Mouse (Mus musculus) kidney, adult 11 months (tissue): Measurements from ENCODE around the gene Fam131b.
A peak's percentile ranks its signal among the peaks of the same experiment; 100 is the strongest.

Experiments
- DNase-seq: peaks from one replicate; pipeline ENCODE4 v3.0.0; 2022

Gene Fam131b

DNA sequence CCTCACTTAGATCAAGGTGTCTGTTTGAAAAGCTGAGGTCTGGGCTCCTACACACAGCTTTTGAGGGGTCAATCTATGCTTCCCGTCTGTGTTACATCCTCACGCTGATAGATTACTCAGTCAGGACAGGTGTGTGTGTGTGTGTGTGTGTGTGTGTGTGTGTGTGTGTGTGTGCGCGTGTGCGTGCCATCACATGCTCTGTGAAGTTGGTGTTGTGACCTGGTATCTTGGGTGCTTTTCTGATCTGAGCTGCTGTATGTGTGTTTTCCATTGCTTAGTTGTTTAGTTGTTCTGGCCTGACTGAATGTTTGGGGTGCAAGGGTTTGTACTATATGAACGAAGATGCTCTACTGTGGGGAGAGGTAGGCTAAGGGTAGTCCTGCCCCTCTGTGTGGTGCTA is 30.9 kb upstream of the Fam131b start:
- DNase-seq = no peak

- DNase-seq = no peak
Measured at GRCm38 (mm10) chr6:42354076-42355019, 29.9 kb upstream of the Fam131b start.

- DNase-seq = no peak
Measured at GRCm38 (mm10) chr6:42353180-42353579, 28.7 kb upstream of the Fam131b start.

GRCm38 (mm10) chr6:42352486-42352846 is 28.0 kb upstream of the Fam131b start:
- DNase-seq = no peak

DNA sequence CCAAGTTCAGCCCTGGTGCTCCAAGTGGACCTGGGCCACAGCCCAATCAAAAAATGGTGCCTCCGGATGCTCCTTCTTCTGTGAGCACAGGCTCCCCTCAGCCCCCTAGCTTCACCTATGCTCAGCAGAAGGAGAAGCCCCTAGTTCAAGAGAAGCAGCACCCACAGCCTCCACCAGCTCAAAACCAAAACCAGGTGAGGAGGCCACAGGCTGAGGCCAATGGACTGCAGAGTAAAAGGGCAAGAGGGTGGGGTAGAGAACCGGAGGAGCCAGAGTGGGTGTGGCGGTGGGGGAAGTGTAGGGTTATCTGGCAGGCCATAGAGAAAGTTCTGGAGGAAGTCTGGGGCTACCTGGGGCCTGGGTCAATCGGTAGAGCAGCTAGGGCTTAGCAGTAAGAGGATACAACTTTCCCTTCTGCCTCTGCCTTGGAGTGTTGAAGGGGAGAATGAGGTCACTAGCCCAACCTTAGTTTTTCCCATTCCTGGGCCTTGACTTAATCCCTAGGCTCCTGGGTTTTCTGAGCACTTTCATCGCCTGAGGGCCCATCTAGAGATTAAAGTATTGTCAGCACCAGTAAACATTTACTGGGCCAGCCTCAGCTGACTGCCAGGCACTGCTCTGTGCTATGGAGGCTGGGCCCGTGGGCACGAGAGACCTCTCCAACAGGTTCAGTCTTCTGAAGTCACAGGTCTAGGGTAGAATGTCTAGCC is 27.5 kb upstream of the Fam131b start:
- DNase-seq = no peak

DNA sequence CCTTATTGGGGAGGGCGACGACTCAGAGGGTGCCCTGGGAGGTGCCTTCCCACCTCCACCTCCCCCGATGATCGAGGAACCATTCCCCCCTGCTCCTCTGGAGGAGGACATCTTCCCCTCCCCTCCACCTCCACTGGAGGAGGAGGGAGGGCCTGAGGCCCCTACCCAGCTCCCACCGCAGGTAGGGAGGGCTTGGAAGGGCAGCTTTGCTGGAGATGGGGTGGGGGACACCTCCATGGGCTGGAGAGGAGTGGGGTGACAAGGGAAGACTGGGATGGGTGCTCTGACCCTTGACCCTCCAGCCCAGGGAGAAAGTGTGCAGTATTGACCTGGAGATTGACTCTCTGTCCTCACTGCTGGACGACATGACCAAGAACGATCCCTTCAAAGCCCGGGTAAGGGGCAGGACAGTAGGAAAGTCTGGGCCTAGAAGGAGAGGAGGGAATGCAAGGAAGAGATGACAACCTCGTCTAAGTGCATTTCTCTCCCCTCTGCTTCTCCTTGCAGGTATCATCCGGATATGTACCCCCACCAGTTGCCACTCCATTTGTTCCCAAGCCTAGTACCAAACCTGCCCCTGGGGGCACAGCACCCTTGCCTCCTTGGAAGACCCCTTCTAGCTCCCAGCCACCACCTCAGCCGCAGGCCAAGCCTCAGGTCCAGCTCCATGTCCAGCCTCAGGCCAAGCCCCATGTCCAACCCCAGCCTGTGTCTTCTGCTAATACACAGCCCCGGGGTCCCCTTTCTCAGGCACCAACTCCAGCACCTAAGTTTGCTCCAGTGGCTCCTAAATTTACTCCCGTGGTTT is 26.7 kb upstream of the Fam131b start:
- DNase-seq = no peak

- DNase-seq = peak; percentile 90
Measured at GRCm38 (mm10) chr6:42350021-42350967, 25.9 kb upstream of the Fam131b start.

DNA sequence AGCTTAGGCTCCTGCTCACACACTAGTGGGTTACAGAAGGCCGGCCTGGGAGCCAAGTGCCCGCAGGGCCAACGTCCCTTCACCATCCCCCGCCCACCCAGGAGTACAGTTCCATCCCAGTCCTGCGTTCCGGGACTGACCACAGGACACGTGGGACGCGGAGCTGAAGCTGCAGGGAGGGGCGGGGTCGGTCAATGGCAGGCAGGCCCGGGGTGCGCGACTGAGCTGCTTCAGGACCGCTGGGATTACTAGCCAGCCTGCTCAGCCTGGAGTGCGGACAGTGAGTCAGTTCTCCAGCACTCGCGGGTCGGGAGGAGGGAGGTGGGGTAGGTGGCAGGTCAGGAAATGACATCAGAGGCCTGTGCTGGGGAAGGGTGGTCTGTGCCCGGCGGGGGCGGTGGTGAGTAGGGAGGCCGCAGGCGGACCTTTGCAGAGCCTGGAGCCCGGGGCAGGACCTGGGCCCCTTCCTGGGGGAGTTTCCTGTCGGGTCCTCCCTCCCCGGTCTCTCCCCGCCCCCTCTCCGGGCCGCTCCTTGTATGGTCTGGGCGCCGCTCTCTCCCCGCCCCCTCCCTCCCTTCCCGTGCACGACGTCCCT is 25.1 kb upstream of the Fam131b start, which contains the start of gene Zyx:
Gene Zyx (plus strand): TSS at position 205 of the 595 bp plus-strand sequence.
- DNase-seq = peak; percentile 94

- DNase-seq = no peak
Measured at GRCm38 (mm10) chr6:42349006-42349425, 24.6 kb upstream of the Fam131b start.

- DNase-seq = no peak
Measured at GRCm38 (mm10) chr6:42348281-42349005, 24.0 kb upstream of the Fam131b start.

DNA sequence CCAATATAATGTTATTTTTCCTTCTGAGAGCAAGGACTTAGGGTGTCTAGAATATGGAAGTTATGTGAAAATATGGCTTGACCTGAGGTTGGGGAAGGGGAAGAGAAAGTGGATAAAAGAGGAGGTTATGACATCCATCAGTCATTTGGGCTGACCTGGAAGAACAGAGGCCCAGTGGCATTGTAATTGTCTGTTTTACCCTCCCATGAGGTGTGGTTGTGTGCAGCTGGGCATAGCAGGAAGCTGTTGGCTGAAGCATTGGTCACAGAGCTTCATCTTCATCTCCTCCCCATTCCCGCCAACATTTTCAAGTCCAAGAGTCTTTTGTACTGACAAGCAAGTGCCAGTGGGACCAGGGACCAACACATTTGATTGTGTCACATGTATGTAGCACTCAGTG is 19.8 kb upstream of the Fam131b start:
- DNase-seq = no peak

- no peak for DNase-seq
Measured at GRCm38 (mm10) chr6:42343361-42344120, 19.1 kb upstream of the Fam131b start.

DNA sequence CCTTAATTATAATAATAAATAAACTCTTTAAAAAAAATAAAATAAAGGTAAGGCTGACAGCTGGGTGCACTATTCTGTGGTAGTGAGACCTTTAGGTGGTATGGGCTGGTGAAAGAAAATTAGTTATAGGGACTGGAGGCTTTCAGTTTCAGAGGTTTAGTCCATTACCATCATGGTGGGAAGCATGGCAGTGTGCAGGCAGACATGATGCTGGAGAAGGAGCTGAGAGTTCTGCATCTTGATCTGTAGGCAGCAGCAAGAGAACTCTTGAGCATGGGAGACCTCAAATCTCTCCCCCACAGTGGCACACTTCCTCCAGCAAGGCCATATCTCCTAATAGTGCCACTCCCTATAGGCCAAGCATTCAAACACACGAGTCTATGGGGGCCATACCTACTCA is 17.7 kb upstream of the Fam131b start:
- DNase-seq = no peak

DNA sequence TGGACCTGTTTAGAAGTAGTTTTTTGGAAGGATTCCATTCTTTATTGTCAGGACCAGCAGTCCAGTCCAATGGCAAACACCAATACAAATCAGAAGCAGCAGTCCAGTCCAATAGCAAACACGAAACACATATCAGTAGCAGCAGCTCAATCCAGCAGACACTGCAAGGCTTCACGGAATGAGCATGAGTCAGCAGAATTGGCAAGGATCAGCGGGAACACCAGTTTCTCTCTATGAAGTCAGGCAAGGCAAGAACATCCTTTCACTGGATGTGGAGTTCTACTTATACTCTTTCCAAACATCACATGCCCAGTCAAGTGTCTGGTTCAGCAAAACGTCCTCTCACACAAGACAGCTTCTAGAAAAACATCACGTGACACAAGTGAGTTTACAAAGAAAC is 15.5 kb upstream of the Fam131b start:
- no peak for DNase-seq

- no peak for DNase-seq
Measured at GRCm38 (mm10) chr6:42339189-42339588, 14.7 kb upstream of the Fam131b start.

GRCm38 (mm10) chr6:42330946-42331345 is 6.5 kb upstream of the Fam131b start:
- no peak for DNase-seq

DNA sequence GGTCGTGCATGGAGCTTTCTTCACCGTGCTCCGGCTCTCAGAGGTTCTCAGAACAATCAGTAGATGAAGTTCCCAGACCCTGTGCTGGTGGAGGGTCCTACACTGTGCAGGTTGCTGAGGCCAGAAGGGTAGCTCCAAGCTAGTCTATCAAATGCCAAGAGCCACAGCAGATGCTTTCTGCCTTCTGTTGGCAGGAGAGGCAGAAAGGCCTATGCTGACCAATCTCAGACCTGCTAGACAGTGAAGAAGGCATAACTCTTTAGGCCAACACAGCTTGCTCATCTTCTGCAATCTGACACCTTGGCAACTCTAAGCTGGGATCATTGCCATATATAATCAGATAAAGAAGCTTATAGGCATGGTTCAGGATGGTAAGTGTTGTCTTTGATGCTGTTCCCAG is 5.8 kb upstream of the Fam131b start:
- no peak for DNase-seq

GRCm38 (mm10) chr6:42328757-42329156 is 4.3 kb upstream of the Fam131b start:
- no peak for DNase-seq

DNA sequence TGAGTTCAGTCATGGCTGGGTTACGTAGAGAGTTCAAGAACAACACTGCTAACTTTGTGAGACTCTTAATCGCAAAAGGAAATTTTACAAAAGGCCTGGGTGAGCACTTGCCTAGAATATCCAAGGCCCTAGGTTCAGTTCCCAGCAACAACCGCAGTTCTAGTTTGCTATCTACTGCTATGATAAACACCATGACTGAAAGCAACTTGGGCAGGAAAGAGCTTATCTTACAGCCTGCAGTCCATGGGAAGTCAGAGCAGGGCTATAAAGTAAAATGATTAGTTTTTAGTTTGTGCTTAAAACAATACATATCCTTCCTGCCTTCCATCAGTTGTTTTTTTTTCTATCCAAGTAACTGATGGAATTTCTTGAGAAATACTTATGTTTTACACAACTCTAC is 2.1 kb upstream of the Fam131b start:
- DNase-seq = no peak

DNA sequence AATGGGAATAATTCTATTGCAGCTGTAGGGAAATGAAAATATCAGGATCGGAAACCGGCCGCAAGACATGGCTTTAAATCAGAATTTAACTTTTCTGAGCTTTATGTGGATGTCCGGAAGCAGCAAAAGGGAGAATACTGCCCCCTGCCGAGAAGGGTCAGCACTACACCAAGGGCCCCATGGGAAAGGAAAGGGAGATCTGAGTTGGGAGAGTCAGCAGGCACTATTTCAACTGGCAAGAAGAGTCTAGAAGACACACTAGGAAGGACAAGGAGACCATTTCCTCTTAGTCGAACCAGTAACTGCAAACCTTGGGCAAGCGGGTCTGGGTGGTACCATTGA is 796 bp upstream of the Fam131b start:
- peak; percentile 39 for DNase-seq
